Mouse (Mus musculus) macrophage (primary cell): ENCODE data around the gene Adm. TPM values are rescaled to one million over a fixed set of nuclear protein-coding genes. Genes with fewer than 3 reads are reported as not detected.

Experiments
- H3K27ac ChIP-seq: fragments of 350-480 bp; formaldehyde crosslinking; 2 replicates; pipeline ENCODE4 v1.9.0; 2021
- H3K36me3 ChIP-seq: fragments of 350-480 bp; formaldehyde crosslinking; 2 replicates; pipeline ENCODE4 v1.9.0; 2021; ENCODE audit errors: inconsistent target
- H3K4me3 ChIP-seq: fragments of 350-480 bp; formaldehyde crosslinking; 2 replicates; pipeline ENCODE4 v1.9.0; 2021; ENCODE audit errors: inconsistent target
- H3K79me2 ChIP-seq: fragments of 350-480 bp; formaldehyde crosslinking; 2 replicates; pipeline ENCODE4 v1.9.0; 2021; ENCODE audit errors: inconsistent target
- WGBS: methylation state at CpG from one replicate; pipeline ENCODE4 v1.1.7; 2026; ENCODE audit warnings: inconsistent platforms; ENCODE audit not compliant: missing documents; 5-methylcytosine and 5-hydroxymethylcytosine counted together
- polyA plus RNA-seq: library from polyadenylated mRNA; stranded (reverse); fragments of 250-400 nt; gene quantifications from 3 replicates; pipeline ENCODE4 v1.2.4, GENCODE M21; 2018; ENCODE audit warnings: inconsistent platforms

The Adm gene
- polyA plus RNA-seq, 1 experiment from 2014 or later: 0.10 TPM

DNA sequence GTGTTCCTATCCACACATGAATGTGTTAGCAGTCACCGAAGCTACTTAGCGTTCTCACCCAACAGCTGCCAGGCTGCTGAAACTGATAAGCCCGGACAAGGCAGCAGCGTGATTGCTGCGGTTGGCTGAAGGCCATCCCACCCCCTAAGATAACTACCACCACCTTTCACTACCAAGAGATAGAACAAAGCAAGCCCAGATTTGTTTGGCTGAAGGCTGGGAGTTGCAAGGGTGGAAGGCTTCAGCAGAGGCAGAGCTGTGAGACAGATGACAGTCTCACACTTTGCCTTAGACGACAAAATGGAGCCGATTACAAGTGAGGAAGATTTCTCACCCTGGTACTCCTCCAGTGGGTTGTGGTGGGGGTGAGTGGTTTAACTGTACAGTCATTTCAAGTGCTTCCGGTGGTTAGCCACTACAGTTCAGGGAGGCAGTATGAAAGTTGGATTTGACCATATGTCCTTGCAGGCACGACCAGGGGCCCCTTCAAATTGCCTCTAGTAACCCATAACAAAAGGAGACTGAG lies 8.3 kb upstream of the Adm start:
- under 1% methylated on average over 9 of the region's 9 CpGs for WGBS
- no peak overlapping the region for H3K27ac ChIP-seq
- no peak overlapping the region for H3K4me3 ChIP-seq
- no peaks in the 10 kb centered on the region for H3K36me3 ChIP-seq
- no peaks in the 10 kb centered on the region for H3K79me2 ChIP-seq

DNA sequence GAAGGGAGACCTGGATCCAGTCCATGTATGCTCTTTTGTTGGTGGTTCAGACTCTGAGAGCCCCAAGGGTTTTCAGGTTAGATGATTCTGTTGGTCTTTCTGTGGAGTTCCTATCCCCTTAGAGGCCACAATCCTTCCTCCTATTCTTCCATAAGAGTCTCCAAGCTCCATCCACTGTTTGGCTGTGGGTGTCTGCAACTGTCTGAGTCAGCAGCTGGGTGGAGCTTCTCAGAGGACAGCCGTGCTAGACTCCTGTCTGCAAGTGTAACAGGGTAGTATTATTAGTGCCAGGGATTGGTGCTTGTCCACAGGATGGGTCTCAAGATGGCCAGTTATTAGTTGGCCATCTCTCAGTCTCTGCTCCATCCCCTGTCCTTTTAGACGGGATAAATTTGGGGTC lies 3.4 kb upstream of the Adm start:
- WGBS: 50% methylated on average over 2 of the region's 2 CpGs
- no peak overlapping the region for H3K4me3 ChIP-seq
- H3K27ac ChIP-seq: no peak overlapping the region
- H3K36me3 ChIP-seq: no peaks in the 10 kb centered on the region
- no peaks in the 10 kb centered on the region for H3K79me2 ChIP-seq

DNA sequence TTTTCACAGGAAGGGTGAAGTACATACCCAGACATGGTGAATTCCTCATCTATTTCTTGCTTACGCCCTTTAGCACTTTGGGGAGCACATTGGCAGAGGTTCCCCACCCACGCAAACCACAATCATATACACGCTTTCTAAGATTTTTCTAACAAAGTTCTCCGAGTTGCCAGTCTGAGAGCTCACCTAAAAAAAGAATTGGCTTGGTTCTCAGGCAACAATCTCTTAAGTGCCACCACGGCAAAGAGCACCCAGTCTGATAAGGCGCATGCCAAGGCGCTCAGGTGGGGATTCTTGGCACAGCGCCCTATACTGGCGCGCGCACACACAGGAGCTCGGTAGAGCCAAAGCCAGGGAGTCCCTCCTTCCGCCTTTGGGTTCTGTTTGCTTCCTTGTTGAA lies 2.5 kb upstream of the Adm start:
- Histone ChIP-seq H3K36me3 (no peaks in the 10 kb centered on the region), H3K4me3 (no peak overlapping the region), H3K27ac (no peak overlapping the region), H3K79me2 (no peaks in the 10 kb centered on the region)
- WGBS: 44% methylated on average over 13 of the region's 13 CpGs

DNA sequence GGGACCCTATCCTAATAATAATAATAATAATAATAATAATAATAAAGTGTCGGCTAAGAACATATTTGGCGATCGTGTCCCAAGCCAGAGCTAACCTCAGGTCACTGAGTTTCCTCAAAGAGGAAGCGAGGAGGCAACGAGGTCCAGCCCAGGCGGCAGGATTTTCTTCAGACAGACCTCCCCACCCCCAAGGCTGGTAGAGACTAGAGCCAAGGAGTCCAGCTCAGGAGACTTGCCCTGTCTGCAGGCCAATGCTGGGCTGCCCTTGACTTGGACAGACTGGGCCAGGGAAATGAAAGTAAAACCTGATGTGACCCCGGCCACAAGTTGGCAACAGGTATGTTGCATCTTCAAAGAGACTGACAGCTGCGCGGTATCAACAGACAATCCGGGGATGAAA lies 2.0 kb upstream of the Adm start:
- Histone ChIP-seq H3K79me2 (no peaks in the 10 kb centered on the region), H3K4me3 (no peak overlapping the region; the same call in 1 of the 2 replicates), H3K27ac (no peak overlapping the region), H3K36me3 (no peaks in the 10 kb centered on the region)
- 36% methylated on average over 10 of the region's 10 CpGs for WGBS

DNA sequence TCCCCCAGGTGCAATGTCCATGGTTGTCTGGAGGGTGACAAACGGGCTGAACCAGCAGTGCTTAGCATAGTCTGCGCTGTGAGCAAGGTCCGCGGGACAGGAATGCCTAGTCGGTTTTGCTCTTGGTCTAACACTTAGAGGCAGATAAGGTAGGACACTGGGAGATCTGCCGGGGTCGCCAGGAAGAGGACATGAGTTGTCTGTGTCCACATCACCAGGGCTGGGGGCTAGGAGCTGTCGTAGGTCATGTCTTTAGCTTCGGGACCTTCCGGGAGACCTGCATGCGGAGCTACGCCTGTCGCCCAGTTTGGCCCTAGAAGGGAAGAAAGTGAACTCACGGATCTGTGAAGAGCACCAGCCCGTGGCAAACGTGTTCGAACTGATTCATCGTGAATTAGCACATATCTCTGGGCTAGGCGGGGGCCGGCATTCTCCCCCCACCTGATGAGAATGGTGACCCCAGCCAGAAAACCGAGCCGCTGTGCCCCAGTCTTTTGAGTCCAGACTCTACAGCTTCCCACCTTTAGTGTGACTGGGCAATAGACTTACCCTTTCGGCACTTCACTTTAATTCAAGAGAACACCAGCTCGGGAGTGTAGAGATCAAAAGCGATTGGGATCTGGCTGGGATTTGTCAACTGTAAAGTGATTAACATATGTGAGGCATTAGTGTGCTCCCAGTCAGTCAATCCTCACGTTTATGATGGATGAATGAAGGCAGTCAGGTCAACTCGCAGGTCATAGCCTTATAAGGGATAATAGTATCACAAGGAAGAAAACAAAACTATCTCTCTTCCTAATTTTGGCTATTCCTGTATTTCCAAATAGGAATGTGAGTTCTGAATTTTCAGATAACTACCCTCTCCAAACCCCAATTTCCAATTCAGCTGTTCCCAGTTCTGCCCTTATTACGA lies 1.0 kb upstream of the Adm start:
- Histone ChIP-seq H3K27ac (no peak overlapping the region), H3K36me3 (no peaks in the 10 kb centered on the region), H3K79me2 (no peaks in the 10 kb centered on the region), H3K4me3 (no peak overlapping the region)
- 3% methylated on average over 28 of the region's 28 CpGs for WGBS

DNA sequence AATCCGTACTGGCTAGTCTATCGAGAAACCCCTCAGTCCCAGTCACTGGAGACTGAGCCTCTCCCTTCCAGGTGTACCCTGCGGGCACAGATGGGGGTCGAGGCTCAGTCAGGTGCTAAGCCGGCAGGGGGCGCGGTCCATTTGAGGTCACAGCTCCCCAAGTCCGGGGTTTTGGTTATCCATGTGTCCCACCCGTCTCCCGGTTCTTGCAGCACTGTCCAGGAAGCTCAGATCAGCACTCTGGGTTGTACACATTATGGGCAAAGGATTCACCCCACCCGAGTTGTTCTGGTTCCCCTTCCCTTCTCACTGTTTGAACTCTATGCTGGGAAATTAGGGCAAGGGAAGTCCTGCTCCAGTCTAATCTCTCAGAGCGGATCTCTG lies 370 bp upstream of the Adm start:
- Histone ChIP-seq H3K79me2 (no peaks in the 10 kb centered on the region), H3K27ac (no peak overlapping the region), H3K4me3 (no peak overlapping the region), H3K36me3 (no peaks in the 10 kb centered on the region)
- WGBS: 2% methylated on average over 11 of the region's 12 CpGs

DNA sequence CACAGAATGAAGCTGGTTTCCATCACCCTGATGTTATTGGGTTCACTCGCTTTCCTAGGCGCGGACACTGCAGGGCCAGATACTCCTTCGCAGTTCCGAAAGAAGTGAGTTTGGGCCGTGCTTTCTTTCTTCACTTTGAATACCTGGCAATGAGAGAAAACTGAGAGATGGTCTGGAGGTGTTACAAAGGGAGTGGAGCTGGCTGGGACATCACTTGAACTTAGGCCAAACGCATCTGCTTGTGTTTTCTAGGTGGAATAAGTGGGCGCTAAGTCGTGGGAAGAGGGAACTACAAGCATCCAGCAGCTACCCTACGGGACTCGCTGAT lies 776 bp downstream of the Adm start:
- 4% methylated on average over 11 of the region's 11 CpGs for WGBS

DNA sequence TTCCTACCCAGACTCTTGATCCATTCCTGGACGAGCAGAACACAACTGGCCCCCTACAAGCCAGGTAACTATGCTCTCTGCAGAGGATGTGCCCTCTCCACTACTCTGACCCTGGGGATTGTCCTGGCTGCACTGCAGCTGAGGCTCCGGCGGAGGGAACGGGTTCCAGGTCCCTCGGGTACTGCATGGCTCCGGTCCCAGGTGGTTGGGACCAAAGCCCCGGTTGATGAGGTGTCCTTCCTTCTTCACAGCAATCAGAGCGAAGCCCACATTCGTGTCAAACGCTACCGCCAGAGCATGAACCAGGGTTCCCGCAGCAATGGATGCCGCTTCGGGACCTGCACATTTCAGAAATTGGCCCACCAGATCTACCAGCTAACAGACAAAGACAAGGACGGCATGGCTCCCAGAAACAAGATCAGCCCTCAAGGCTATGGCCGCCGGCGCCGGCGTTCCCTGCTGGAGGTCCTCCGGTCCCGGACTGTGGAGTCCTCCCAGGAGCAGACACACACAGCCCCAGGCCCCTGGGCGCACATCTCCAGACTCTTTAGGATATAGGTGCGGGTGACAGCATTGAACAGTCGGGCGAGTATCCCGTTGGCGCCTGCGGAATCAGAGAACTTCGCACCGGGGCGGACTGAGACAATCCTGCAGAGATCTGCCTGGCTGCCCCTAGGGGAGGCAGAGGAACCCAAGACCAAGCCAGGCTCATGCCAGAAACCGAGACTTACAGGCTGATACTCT lies 1.3 kb downstream of the Adm start:
- Histone ChIP-seq H3K36me3 (no peaks in the 10 kb centered on the region), H3K27ac (no peak overlapping the region), H3K79me2 (no peaks in the 10 kb centered on the region), H3K4me3 (peak overlapping the region; percentile 12; the same call in 1 of the 2 replicates)
- WGBS: 3% methylated on average over 33 of the region's 33 CpGs

More for the DNA sequence above, 776 bp downstream of the Adm start:
- no peaks in the 10 kb centered on the region for H3K36me3 ChIP-seq
- H3K79me2 ChIP-seq: no peaks in the 10 kb centered on the region
- no peak overlapping the region for H3K27ac ChIP-seq
- peak overlapping the region; percentile 12; the same call in 1 of the 2 replicates for H3K4me3 ChIP-seq

DNA sequence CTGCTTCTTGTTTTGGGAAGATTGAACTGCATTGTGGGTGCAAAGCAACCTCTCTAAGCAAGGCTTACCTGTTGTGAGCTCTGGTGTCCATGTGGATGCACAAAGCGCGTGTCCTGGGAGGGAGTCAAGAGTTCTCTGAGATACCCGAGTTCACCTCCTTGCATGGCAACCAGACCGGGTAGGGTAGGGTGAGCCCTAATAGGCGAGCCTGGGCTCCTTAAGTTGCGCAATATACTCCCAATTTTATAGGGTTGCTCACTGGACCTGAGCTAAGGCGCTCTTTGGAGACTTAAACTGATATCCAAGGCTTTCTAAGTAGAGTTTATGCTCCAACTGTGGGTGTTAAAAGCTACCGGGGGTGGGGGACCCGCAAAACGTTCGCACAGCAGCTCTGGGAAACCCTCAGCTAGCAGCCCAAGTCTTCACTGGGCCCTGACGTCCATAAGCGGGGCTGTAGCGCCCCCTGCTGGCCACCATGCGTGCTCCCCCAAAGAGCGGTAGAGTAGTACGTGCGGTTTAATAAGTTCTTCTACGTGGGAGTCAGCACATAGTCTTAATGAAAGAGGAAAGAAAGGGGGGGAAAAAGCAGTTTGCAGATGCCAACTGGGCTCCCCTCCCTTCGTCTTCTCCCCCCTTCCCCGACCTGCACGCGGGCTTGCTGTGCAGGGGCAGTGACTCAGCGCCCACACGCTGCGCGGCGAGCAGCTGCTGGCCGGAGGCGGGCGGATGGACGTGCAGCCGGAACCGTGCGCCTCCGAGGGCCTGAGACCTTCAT lies 2.6 kb downstream of the Adm start:
- Histone ChIP-seq H3K27ac (no peak overlapping the region), H3K79me2 (no peaks in the 10 kb centered on the region), H3K4me3 (no peak overlapping the region; the same call in 1 of the 2 replicates), H3K36me3 (no peaks in the 10 kb centered on the region)
- 6% methylated on average over 25 of the region's 36 CpGs for WGBS

DNA sequence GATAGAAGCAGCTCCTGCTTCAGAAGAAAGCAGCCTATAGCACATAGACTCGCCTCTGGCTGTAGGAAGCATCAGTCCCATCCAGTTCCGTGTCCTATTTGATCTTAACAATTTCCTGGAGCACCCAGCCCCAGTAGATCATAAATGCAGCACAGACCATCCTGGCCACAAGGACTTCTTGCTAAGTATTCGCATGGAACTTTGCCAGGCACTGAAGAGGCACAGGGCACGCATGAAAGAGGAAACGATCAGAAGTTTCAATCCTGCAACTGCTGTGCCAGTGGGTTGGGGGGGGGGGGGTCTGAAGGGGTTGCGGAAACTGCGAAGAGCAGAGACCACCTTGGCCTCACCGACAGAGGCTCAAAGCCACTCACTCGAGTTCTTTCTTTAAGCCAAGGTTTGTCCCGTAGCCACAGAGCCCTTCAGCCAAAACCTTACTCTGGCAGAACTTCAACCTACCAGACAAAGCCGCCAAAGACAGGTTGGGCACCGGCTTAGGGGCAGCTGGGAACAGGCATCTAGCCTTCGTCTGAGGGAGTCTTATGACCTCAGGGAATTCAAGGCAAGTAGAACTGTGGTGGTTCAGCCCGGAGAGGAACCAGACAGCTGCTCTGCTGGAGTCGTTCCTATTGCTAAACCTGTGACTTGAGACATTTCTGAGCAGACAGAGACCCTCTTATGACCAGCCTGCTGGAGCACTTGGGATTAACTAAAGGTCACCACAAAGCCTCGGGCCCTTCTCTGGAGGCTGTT lies 3.9 kb downstream of the Adm start:
- Histone ChIP-seq H3K4me3 (no peak overlapping the region), H3K27ac (0 out of 2 replicates have a peak overlapping the region, but pooled peaks have one; percentile 14), H3K79me2 (no peaks in the 10 kb centered on the region), H3K36me3 (no peaks in the 10 kb centered on the region)
- 5% methylated on average over 16 of the region's 16 CpGs for WGBS

DNA sequence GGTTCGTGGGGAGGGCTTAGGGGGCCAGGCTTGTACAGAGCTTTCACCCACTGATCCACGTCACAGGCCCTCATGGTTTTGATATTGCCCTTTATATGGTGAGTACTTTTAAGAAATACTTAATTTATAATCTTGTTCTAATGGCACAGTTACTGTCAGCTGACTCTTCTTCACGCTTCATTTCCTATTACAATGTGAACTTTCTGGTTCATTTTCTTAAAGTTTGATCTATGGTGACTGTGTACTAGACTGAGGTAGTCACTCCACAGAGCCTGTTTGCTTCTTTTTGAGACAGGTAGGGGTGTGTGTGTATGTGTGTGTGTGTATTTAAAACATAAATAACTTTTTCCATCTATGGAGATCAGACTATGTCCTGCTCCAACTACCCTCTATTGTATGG lies 8.5 kb downstream of the Adm start:
- H3K27ac ChIP-seq: no peak overlapping the region
- H3K79me2 ChIP-seq: no peaks in the 10 kb centered on the region
- H3K36me3 ChIP-seq: no peaks in the 10 kb centered on the region
- H3K4me3 ChIP-seq: no peak overlapping the region
- 88% methylated on average over 3 of the region's 3 CpGs for WGBS

DNA sequence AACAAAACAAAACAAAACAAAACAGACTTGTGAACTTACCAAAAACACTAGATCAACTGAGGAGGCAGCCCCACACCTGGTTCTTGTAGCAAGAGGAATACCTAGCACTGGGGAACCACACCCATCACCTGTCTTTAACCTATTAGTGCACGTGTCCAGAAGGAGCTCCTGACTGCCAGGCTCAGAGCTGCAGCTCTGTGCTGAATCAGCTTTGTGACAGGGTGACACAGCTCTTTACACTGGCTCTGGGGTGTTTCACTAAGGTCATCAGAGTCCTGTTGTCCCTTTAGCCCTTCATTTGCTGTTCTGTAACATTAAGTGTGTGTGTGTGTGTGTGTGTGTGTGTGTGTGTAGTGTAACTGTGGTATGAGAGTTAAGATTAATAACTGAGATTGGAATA lies 9.1 kb downstream of the Adm start:
- WGBS: 75% methylated on average over 1 of the region's 1 CpGs
- no peaks in the 10 kb centered on the region for H3K36me3 ChIP-seq
- no peaks in the 10 kb centered on the region for H3K79me2 ChIP-seq
- no peak overlapping the region for H3K27ac ChIP-seq
- no peak overlapping the region for H3K4me3 ChIP-seq

DNA sequence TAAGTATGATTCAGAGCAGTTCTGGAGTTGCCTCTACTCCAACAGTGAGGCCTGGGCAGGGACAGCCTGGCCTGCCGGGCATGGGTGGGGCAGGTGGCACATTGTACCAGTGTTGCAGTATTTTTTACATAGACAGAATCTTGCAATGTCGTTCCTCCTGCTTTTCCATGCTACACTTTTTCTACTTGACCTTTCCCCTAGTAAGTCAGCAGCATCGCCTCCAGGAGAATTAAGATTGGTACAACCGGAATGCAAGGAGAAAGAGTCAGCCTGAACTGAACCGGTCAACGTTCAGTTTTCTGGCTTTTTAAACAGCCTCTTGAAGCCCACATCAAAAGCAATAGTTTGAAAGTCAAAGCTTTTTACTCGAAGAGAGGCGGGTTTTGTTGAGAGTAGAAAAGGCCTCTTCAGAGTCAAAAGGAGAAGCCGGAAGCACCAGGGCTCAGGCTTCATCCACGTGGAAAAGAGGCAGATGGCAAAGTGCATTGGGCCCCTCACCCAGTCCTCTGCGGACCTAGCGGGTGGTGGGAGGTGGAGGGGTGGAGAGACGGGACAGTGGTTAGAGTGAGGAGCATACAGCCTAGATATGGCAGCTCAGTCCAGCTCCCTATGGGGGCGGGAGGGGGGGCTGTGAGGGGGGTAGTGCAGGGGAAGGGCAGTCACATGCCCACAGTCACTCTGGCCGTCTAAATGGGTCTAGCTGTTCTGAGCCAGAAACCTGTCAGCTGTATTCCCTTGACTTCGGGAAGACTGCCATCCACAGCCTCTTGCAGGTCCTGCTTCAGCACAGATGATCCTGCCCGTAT lies 11.0 kb downstream of the Adm start:
- WGBS: 85% methylated on average over 17 of the region's 17 CpGs
- H3K4me3 ChIP-seq: no peak overlapping the region
- no peaks in the 10 kb centered on the region for H3K79me2 ChIP-seq
- no peak overlapping the region for H3K27ac ChIP-seq
- H3K36me3 ChIP-seq: no peaks in the 10 kb centered on the region
